25 mouse cellular contexts compared by ENCODE assay signal in the genomic region with DNA sequence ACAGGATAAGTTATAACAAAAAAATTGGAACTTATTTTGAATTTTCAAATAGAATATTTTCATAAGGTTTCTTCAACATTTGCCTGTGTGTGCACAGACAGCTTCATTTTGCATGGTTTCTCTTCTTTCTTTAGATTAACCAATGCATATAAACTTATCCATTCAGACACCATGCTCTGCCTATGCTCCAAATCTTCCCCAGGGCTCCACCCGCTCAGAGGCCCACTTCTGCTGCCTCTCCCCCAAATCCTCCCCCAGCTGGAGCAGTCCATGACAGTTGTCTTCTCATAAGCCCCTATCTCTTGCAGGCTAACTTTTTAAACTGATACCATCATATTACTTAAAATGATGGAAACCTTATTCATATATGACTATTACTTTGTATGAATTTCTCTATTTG.
"Had no signal": no experiment of that assay in that cellular context is flagged by ENCODE, and none has a peak within 500 bp of the region (broad histone marks: within the 10 kb centered on the region; RNA-seq: fewer than 3 reads in every experiment).

No protein-coding gene starts in this region.

- DNase-seq: forebrain, postnatal 0 days; gastrocnemius, postnatal 10 days; gastrocnemius, postnatal 25 days; heart, adult 2 months; heart, postnatal 14 days; heart, postnatal 4 days; kidney, adult 18-20 months; kidney, adult 8-10 months; kidney, postnatal 10 days; kidney, postnatal 25 days; kidney, postnatal 4 days had no signal

- ATAC-seq: forebrain, postnatal 0 days; hindbrain, embryonic 16.5 days; inflammation-experienced regulatory T-cells, adult 6 months; intestine, embryonic 15.5 days; intestine, postnatal 0 days had no signal

- H3K27ac ChIP-seq: heart, adult 2 months; heart, embryonic 13.5 days; heart, embryonic 15.5 days; hindbrain, embryonic 10.5 days; hindbrain, embryonic 12.5 days; hindbrain, embryonic 14.5 days; intestine, embryonic 15.5 days; layer of hippocampus, adult 2 months; left cerebral cortex, adult 2 months; limb, embryonic 10.5 days; limb, embryonic 12.5 days had no signal

- H3K4me3 ChIP-seq: heart, adult 2 months; heart, embryonic 13.5 days; heart, embryonic 15.5 days; hindbrain, embryonic 10.5 days; hindbrain, embryonic 12.5 days; intestine, embryonic 15.5 days; layer of hippocampus, adult 2 months; left cerebral cortex, adult 2 months; limb, embryonic 10.5 days; limb, embryonic 12.5 days had no signal

- H3K9me3 ChIP-seq: heart, embryonic 13.5 days; heart, embryonic 15.5 days; hindbrain, embryonic 10.5 days; hindbrain, embryonic 12.5 days; intestine, embryonic 15.5 days; limb, embryonic 10.5 days; limb, embryonic 12.5 days had no signal

- H3K27me3 ChIP-seq: heart, embryonic 13.5 days; heart, embryonic 15.5 days; hindbrain, embryonic 12.5 days; intestine, embryonic 15.5 days; limb, embryonic 12.5 days had no signal

- H3K4me2 ChIP-seq: heart, embryonic 11.5 days; heart, embryonic 13.5 days; heart, embryonic 15.5 days; hindbrain, embryonic 12.5 days; hindbrain, embryonic 14.5 days; intestine, embryonic 15.5 days; limb, embryonic 12.5 days had no signal

- H3K36me3 ChIP-seq: heart, embryonic 13.5 days; heart, embryonic 15.5 days; hindbrain, embryonic 10.5 days; hindbrain, embryonic 12.5 days; intestine, embryonic 15.5 days; limb, embryonic 12.5 days had no signal

- H3K4me1 ChIP-seq: heart, embryonic 13.5 days; heart, embryonic 15.5 days; hindbrain, embryonic 12.5 days; intestine, embryonic 15.5 days; limb, embryonic 12.5 days had no signal

- H3K9ac ChIP-seq: forebrain, postnatal 0 days; heart, embryonic 13.5 days; heart, embryonic 15.5 days; hindbrain, embryonic 12.5 days; hindbrain, embryonic 14.5 days; intestine, embryonic 15.5 days; limb, embryonic 12.5 days had no signal
